Mouse (Mus musculus): Measurements from ENCODE around the gene Endov. TPM values are rescaled to one million over a fixed set of nuclear protein-coding genes. Genes with fewer than 3 reads are reported as not detected.

Gene Endov
- polyA plus RNA-seq, 1 experiment from 2014 or later: 19.1 TPM

DNA sequence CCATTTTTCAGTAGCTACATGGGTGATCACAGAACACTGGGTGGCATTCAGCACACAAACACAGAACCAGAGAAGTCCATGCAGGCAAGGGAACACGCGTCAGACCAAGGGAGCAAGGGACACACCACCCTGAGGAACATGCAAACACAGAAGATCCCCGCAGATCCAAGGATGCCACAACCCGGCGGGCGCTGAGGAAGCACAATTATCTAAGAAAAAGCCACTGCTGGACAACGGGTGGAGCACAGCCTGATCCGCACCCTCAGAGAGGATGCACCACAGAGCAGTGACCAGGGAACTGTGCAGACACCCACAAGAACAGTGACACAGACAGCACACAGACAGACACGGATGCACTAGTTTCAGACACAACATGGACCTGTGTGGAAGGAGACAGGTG, 49.4 kb downstream of the Endov start:
- H3K27ac ChIP-seq: no peak overlapping the region
- no peaks in the 10 kb centered on the region for H3K36me3 ChIP-seq
- WGBS: 73% methylated on average over 9 of the region's 9 CpGs
- peaks cover 53% of the 10 kb centered on the region for H3K27me3 ChIP-seq
- H3K4me1 ChIP-seq: peaks cover 1% of the 10 kb centered on the region; the same call in 1 of the 2 replicates
- H3K4me2 ChIP-seq (replicated peaks): no peak overlapping the region
- ATAC-seq (ENCODE audit: insufficient number of reproducible peaks, insufficient read depth, low FRiP score, low TSS enrichment): no peak
- H3K9me3 ChIP-seq: no peaks in the 10 kb centered on the region
- no peak overlapping the region for H3K4me3 ChIP-seq
- no peak overlapping the region for H3K9ac ChIP-seq

DNA sequence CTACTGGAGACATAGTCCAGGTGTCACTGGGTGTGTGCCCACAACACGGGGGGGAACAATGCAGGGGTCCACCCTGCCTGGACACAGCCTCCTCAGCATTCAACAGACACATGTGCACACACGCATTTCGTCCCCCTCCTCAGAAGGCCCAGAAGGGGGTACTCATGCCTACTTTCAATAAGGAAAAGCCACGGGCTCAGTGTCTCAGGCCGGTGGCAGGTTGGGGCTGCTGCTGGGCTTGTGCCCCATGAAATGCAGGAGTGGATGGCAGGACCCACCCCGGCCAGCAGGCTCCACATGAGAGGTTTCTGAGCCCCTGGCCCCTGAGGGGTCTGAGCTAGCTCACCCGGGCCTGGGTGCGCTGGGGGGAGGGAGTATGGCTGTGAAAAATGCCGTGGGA, 49.9 kb downstream of the Endov start:
- H3K27me3 ChIP-seq: peaks cover 58% of the 10 kb centered on the region
- H3K9ac ChIP-seq: no peak overlapping the region
- no peak for ATAC-seq (ENCODE audit: insufficient number of reproducible peaks, insufficient read depth, low FRiP score, low TSS enrichment)
- H3K4me2 ChIP-seq (replicated peaks): no peak overlapping the region
- H3K9me3 ChIP-seq: no peaks in the 10 kb centered on the region
- H3K27ac ChIP-seq: no peak overlapping the region
- no peak overlapping the region for H3K4me3 ChIP-seq
- no peaks in the 10 kb centered on the region for H3K36me3 ChIP-seq
- peaks cover 6% of the 10 kb centered on the region; the same call in 1 of the 2 replicates for H3K4me1 ChIP-seq
- WGBS: 70% methylated on average over 9 of the region's 9 CpGs

DNA sequence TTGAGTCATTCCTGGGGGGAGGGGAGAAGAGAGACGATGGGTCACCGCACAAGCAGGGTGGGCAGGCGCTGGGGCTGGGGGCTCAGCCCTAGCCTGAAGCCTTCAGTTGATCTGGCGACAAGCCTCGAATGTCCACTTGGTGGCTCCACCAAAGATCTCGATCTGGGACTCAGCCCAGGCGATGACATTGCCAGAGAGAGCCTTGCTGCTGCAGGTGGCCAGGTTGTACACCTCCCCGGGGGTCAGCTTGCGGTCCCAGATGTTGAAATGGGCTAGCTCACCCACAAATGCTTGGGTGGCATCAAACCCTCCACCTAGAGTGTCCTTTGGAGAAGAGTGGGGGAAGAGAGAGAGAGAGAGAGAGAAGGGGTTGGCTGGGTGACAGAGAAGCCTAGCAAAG, 51.2 kb downstream of the Endov start:
- peaks cover 71% of the 10 kb centered on the region for H3K27me3 ChIP-seq
- WGBS: 51% methylated on average over 9 of the region's 9 CpGs
- H3K9me3 ChIP-seq: no peaks in the 10 kb centered on the region
- no peak overlapping the region for H3K4me2 ChIP-seq (replicated peaks)
- no peak for ATAC-seq (ENCODE audit: insufficient number of reproducible peaks, insufficient read depth, low FRiP score, low TSS enrichment)
- no peaks in the 10 kb centered on the region for H3K36me3 ChIP-seq
- H3K4me1 ChIP-seq: peaks cover 19% of the 10 kb centered on the region
- H3K4me3 ChIP-seq: no peak overlapping the region
- no peak overlapping the region for H3K27ac ChIP-seq
- no peak overlapping the region for H3K9ac ChIP-seq

DNA sequence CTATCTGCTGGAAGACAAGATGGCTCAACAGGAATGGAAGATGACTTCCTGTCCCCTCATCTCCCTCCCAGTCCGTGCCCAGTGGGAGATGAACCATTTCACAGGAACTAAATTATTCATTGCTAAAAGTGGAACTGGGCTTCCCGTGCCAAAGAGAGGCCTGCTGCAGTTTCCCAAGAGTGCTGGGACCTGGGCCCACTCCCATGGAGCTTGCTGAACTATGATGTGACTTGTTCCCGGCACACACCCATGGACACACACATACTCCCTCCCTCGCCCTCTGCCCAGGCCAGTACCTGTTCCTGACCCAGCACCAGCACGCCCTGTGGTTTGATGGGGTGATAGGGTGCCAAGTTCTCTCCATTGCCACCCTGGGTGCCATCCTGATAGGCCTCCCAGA, 51.7 kb downstream of the Endov start:
- peaks cover 22% of the 10 kb centered on the region for H3K4me1 ChIP-seq
- H3K27me3 ChIP-seq: peaks cover 76% of the 10 kb centered on the region
- no peak overlapping the region for H3K27ac ChIP-seq
- no peaks in the 10 kb centered on the region for H3K36me3 ChIP-seq
- H3K9me3 ChIP-seq: no peaks in the 10 kb centered on the region
- WGBS: 75% methylated on average over 5 of the region's 5 CpGs
- no peak overlapping the region for H3K4me3 ChIP-seq
- ATAC-seq (ENCODE audit: insufficient number of reproducible peaks, insufficient read depth, low FRiP score, low TSS enrichment): no peak
- no peak overlapping the region for H3K9ac ChIP-seq
- no peak overlapping the region for H3K4me2 ChIP-seq (replicated peaks)

DNA sequence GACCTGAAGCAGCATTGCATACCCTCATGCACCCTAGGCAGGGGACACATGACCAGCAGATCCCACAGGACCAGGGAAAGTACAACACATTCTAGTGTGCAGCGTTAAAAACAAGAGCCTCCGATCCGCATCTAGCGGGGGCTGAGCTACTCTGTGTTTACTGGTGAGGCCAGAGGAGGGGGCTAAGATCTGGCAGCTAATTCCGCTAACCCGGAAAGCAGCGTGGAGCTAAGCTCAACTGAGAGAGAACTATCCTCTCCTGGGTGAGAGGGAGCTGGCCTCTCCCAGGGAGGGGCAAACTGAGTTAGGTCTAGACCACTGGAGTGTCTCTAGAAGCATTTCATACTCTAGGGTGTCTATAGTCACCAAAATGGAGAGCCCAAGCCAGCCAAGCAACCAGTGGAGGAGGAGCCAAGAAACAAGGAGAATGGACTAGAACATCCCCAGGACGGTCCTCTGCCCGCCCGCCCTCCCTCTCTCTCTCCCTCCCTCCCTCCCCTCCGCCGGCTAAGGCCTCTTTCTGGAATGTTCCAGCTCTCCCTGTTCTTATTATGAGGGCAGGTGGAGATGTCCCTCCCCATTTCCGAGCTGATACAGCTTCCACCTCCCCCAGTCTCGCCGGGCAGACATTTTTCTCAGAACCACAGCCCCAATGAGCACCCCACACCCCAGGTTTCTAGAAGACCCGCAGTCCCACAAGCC, 52.8 kb downstream of the Endov start:
- Histone ChIP-seq H3K4me1 (peaks cover 33% of the 10 kb centered on the region), H3K4me2 (replicated peaks) (no peak overlapping the region), H3K9me3 (no peaks in the 10 kb centered on the region), H3K4me3 (no peak overlapping the region), H3K9ac (no peak overlapping the region), H3K27ac (no peak overlapping the region), H3K27me3 (peaks cover 87% of the 10 kb centered on the region), H3K36me3 (no peaks in the 10 kb centered on the region)
- WGBS: 55% methylated on average over 16 of the region's 16 CpGs
- no peak for ATAC-seq (ENCODE audit: insufficient number of reproducible peaks, insufficient read depth, low FRiP score, low TSS enrichment)

GRCm38 (mm10) chr11:119544518-119545105, 53.5 kb downstream of the Endov start:
- Histone ChIP-seq H3K4me3 (no peak overlapping the region), H3K4me2 (replicated peaks) (no peak overlapping the region), H3K9ac (no peak overlapping the region), H3K27ac (no peak overlapping the region), H3K27me3 (peaks cover 94% of the 10 kb centered on the region), H3K4me1 (peaks cover 39% of the 10 kb centered on the region), H3K36me3 (no peaks in the 10 kb centered on the region), H3K9me3 (no peaks in the 10 kb centered on the region)
- ATAC-seq (ENCODE audit: insufficient number of reproducible peaks, insufficient read depth, low FRiP score, low TSS enrichment): no peak
- WGBS: 83% methylated on average over 15 of the region's 15 CpGs

- WGBS: 45% methylated on average over 3 of the region's 3 CpGs
- Histone ChIP-seq H3K4me1 (peaks cover 39% of the 10 kb centered on the region), H3K4me2 (replicated peaks) (peak overlapping the region; percentile 7; the same call in 1 of the 2 replicates), H3K36me3 (no peaks in the 10 kb centered on the region), H3K9ac (no peak overlapping the region), H3K4me3 (no peak overlapping the region), H3K9me3 (no peaks in the 10 kb centered on the region), H3K27me3 (peaks cover 95% of the 10 kb centered on the region), H3K27ac (no peak overlapping the region)
- ATAC-seq (ENCODE audit: insufficient number of reproducible peaks, insufficient read depth, low FRiP score, low TSS enrichment): no peak
Observed at GRCm38 (mm10) chr11:119545281-119545680, 54.1 kb downstream of the Endov start.

DNA sequence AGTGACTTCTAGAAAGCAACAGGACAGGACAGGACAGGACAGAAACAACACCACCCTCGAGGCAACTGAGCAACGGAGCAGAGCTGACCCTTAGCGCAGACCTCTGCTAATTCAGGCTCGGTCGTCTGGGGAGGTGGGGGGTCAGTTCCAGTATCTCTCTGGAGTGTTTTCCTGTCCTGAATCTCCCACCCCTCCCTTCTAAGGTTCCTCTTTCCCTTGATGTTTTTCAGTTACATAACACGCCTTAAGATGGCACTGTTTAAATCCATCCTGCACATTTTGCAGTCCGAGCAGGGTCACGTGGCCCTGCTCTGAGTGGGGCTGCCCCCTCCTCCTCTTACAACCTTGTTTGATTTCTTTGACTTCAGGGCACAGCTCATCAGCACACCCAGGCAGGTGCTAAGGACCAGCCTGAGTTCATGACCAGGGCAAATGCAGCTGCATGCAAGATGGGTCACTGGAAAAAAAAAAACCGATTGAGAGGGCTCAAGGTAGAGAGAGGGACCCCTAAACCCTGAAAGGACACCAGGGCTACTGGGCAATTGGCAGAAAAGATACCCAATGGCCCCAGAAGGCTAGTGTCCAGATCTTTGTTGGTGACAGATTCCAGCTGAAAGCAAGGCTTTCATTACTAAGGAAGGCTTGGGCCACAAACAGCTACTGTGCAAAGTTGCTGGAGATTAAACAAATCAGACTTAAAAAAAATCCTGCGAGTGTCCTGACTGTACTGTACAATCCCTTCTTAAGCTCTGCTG, 54.8 kb downstream of the Endov start:
- 0 out of 2 replicates have a peak overlapping the region, but pooled peaks have one; percentile 5 for H3K9ac ChIP-seq
- ATAC-seq (ENCODE audit: insufficient number of reproducible peaks, insufficient read depth, low FRiP score, low TSS enrichment): no peak
- 4% methylated on average over 10 of the region's 10 CpGs for WGBS

DNA sequence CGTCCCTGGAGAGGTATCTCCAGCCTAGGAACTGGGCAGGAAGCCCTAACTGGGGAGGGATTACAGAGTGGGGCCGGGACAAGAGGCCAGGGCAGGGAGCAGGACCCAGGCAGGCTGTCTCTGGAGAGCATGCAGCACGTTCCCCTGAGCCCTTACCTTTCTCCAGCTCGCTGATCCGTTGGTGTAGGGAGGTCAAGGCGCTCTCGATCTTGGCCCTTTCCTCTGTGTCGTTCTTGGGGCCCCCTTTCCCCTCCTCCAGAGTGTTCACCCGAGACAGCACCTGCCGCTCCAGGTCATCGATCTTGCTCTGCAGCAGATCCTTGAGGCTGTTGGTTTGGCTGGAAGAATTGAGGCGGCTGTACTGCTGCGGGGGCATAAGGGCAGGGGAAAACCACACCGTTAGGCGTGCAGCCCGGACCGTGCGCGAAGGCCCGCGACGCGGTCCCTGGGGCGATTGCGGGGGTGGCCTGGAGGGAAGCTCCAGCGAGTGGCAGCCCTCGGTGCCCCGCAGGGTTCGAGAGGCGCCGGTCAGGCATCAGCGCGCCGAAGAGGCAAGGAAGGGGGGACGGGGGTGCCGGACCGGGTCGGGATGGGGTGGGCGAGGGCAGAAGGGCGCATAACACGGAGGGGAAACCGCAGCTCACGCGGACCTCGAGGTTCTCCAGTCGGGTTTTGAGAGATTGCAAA, 55.5 kb downstream of the Endov start:
- H3K4me3 ChIP-seq: peak overlapping the region; percentile 51
- peaks cover 98% of the 10 kb centered on the region for H3K27me3 ChIP-seq
- peaks cover 39% of the 10 kb centered on the region for H3K4me1 ChIP-seq
- H3K9me3 ChIP-seq: no peaks in the 10 kb centered on the region
- no peak for ATAC-seq (ENCODE audit: insufficient number of reproducible peaks, insufficient read depth, low FRiP score, low TSS enrichment)
- H3K9ac ChIP-seq: peak overlapping the region; percentile 63
- H3K27ac ChIP-seq: no peak overlapping the region
- H3K4me2 ChIP-seq (replicated peaks): peak overlapping the region; percentile 99
- H3K36me3 ChIP-seq: no peaks in the 10 kb centered on the region
- WGBS: 1% methylated on average over 44 of the region's 46 CpGs

More for the DNA sequence above, 54.8 kb downstream of the Endov start:
- H3K27ac ChIP-seq: no peak overlapping the region
- peaks cover 95% of the 10 kb centered on the region for H3K27me3 ChIP-seq
- no peaks in the 10 kb centered on the region for H3K36me3 ChIP-seq
- H3K4me2 ChIP-seq (replicated peaks): peak overlapping the region; percentile 99; the same call in 1 of the 2 replicates
- peak overlapping the region; percentile 51 for H3K4me3 ChIP-seq
- no peaks in the 10 kb centered on the region for H3K9me3 ChIP-seq
- H3K4me1 ChIP-seq: peaks cover 39% of the 10 kb centered on the region

DNA sequence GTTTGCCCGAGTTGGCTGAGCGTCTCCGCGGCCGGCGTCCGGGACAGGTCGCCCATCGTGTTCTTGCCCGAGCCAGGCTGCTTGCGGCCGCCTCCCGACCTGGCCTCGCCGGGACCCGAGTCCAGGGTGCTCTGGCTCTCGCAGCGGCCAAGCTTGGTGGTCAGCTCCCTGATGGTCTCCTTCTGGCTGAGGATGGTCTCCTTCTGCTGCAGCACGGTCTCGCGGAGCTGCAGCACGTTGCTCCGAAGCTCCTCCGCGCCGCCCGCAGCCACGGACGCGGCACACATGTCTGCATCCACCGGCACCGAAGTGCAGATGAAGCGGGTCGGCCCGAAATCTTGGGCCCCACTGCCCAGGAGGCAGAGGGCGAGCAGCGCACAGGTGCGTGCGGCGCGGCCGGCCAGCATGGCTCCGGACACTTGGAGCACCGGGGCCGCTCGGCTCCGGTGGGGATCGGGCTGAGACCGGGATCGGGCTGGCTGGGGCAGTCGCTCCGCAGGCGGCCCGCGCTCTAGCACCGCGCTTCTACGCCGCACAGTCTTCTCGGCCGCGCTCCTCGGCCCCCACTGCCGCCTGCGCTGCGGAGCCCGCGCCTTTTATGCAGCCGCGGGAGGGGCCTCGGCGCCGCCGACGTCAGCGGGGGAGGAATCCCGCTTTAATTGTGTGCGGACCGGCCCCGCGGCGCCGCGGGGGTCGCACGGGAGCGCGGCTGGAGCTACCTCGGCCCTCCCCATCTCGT, 56.2 kb downstream of the Endov start, which contains the start of gene Nptx1:
Nptx1 (minus strand) TSS at position 571 of the 739 bp plus-strand sequence.
- no peaks in the 10 kb centered on the region for H3K36me3 ChIP-seq
- WGBS: under 1% methylated on average over 83 of the region's 90 CpGs
- H3K4me3 ChIP-seq: peak within 1 kb of the TSS; percentile 51
- peak within 1 kb of the TSS; percentile 99 for H3K4me2 ChIP-seq (replicated peaks)
- peaks cover 96% of the 10 kb centered on the region for H3K27me3 ChIP-seq
- no peaks in the 10 kb centered on the region for H3K9me3 ChIP-seq
- ATAC-seq (ENCODE audit: insufficient number of reproducible peaks, insufficient read depth, low FRiP score, low TSS enrichment): no peak
- peaks cover 45% of the 10 kb centered on the region for H3K4me1 ChIP-seq
- H3K9ac ChIP-seq: peak within 1 kb of the TSS; percentile 63
- H3K27ac ChIP-seq: no peak within 1 kb of the TSS; the same call in 1 of the 2 replicates

All from embryonic facial prominence, embryonic 12.5 days (tissue).